Mouse (Mus musculus) liver, adult 2 months (tissue): ENCODE measurements around the gene Tmod1.

Experiments used
- CTCF ChIP-seq: fragments of 200-500 bp; IDR thresholded peaks from 2 replicates; pipeline ENCODE4 v1.5.1; 2011; ENCODE audit warnings: low read depth, low read length, control low read depth
- POLR2A ChIP-seq: fragments of 200-500 bp; IDR thresholded peaks from 2 replicates; pipeline ENCODE4 v1.6.1; 2011; ENCODE audit warnings: low read length, control low read depth; ENCODE audit not compliant: insufficient read depth; ENCODE audit errors: extremely low read depth

GRCm38 (mm10) chr4:46042505-46042850, 3.7 kb downstream of the Tmod1 start:
- TF ChIP-seq CTCF (no peak), POLR2A (no peak)
